Mouse (Mus musculus): ENCODE measurements around the gene Pnlip. TPM values are rescaled to one million over a fixed set of nuclear protein-coding genes. Genes with fewer than 3 reads are reported as not detected.

Pnlip gene
- total and polyA plus RNA-seq, 2 experiments from 2014 or later, result 0.84 to 2.1 TPM

- ATAC-seq, result peak; percentile 32; the same call in 1 of the 2 replicates
- no peak overlapping the region for H3K9ac ChIP-seq
- H3K4me3 ChIP-seq (ENCODE audit: low read depth, low read length), result no peak overlapping the region
- H3K27me3 ChIP-seq (ENCODE audit: insufficient read depth, low read length), result no peaks in the 10 kb centered on the region
- no peaks in the 10 kb centered on the region for H3K4me1 ChIP-seq (ENCODE audit: insufficient read depth)
- H3K9me3 ChIP-seq (ENCODE audit: low read length), result no peaks in the 10 kb centered on the region
- no peak for TF ChIP-seq CTCF (IDR thresholded peaks at IDR 0.05; ENCODE audit: low read depth)
- no peak for DNase-seq
- no peaks in the 10 kb centered on the region for H3K36me3 ChIP-seq (ENCODE audit: insufficient read depth)
- no peak overlapping the region for H3K27ac ChIP-seq (ENCODE audit: low read depth, low read length)
- H3K4me2 ChIP-seq (ENCODE audit: low read depth), result no peak overlapping the region
- WGBS, result 67% methylated on average over 9 of the region's 9 CpGs
Measured at GRCm38 (mm10) chr19:58625254-58625947, 26.9 kb upstream of the Pnlip start.

- peak; percentile 67 for TF ChIP-seq CTCF (IDR thresholded peaks at IDR 0.05; ENCODE audit: low read depth)
- no peak for ATAC-seq
- WGBS, result 39% methylated on average over 22 of the region's 22 CpGs
- no peak overlapping the region for H3K9ac ChIP-seq
- no peak overlapping the region for H3K4me3 ChIP-seq (ENCODE audit: low read depth, low read length)
- H3K9me3 ChIP-seq (ENCODE audit: low read length), result no peaks in the 10 kb centered on the region
- no peaks in the 10 kb centered on the region for H3K36me3 ChIP-seq (ENCODE audit: insufficient read depth)
- peak; percentile 65 for DNase-seq
- no peaks in the 10 kb centered on the region for H3K4me1 ChIP-seq (ENCODE audit: insufficient read depth)
- no peaks in the 10 kb centered on the region for H3K27me3 ChIP-seq (ENCODE audit: insufficient read depth, low read length)
- H3K4me2 ChIP-seq (ENCODE audit: low read depth), result peak overlapping the region; percentile 21; the same call in 1 of the 2 replicates
- no peak overlapping the region for H3K27ac ChIP-seq (ENCODE audit: low read depth, low read length)
Measured at GRCm38 (mm10) chr19:58627406-58628337, 24.6 kb upstream of the Pnlip start.

- DNase-seq (no peak), ATAC-seq (no peak)
- Histone ChIP-seq H3K9me3 (ENCODE audit: low read length) (no peaks in the 10 kb centered on the region), H3K4me1 (ENCODE audit: insufficient read depth) (no peaks in the 10 kb centered on the region), H3K27me3 (ENCODE audit: insufficient read depth, low read length) (no peaks in the 10 kb centered on the region), H3K4me2 (ENCODE audit: low read depth) (no peak overlapping the region), H3K27ac (ENCODE audit: low read depth, low read length) (no peak overlapping the region), H3K4me3 (ENCODE audit: low read depth, low read length) (no peak overlapping the region), H3K9ac (no peak overlapping the region), H3K36me3 (ENCODE audit: insufficient read depth) (no peaks in the 10 kb centered on the region)
- WGBS, result 92% methylated on average over 3 of the region's 3 CpGs
- no peak for TF ChIP-seq CTCF (IDR thresholded peaks at IDR 0.05; ENCODE audit: low read depth)
Measured at GRCm38 (mm10) chr19:58629351-58629773, 22.9 kb upstream of the Pnlip start.

- Histone ChIP-seq H3K9ac (no peak overlapping the region), H3K4me1 (ENCODE audit: insufficient read depth) (no peaks in the 10 kb centered on the region), H3K9me3 (ENCODE audit: low read length) (no peaks in the 10 kb centered on the region), H3K27ac (ENCODE audit: low read depth, low read length) (no peak overlapping the region), H3K36me3 (ENCODE audit: insufficient read depth) (no peaks in the 10 kb centered on the region), H3K4me3 (ENCODE audit: low read depth, low read length) (no peak overlapping the region), H3K4me2 (ENCODE audit: low read depth) (no peak overlapping the region), H3K27me3 (ENCODE audit: insufficient read depth, low read length) (no peaks in the 10 kb centered on the region)
- ATAC-seq (peak; percentile 85), DNase-seq (peak; percentile 48)
- 29% methylated on average over 5 of the region's 5 CpGs for WGBS
- no peak for TF ChIP-seq CTCF (IDR thresholded peaks at IDR 0.05; ENCODE audit: low read depth)
Measured at GRCm38 (mm10) chr19:58650036-58650435, 2.3 kb upstream of the Pnlip start.

GRCm38 (mm10) chr19:58662098-58662497 lies 9.8 kb downstream of the Pnlip start:
- TF ChIP-seq CTCF (IDR thresholded peaks at IDR 0.05; ENCODE audit: low read depth), result peak; percentile 29
- peak; percentile 31 for DNase-seq
- WGBS, result 57% methylated on average over 4 of the region's 4 CpGs
- ATAC-seq, result no peak
- H3K27me3 ChIP-seq (ENCODE audit: insufficient read depth, low read length), result no peaks in the 10 kb centered on the region
- H3K9ac ChIP-seq, result no peak overlapping the region
- no peaks in the 10 kb centered on the region for H3K4me1 ChIP-seq (ENCODE audit: insufficient read depth)
- no peaks in the 10 kb centered on the region for H3K9me3 ChIP-seq (ENCODE audit: low read length)
- H3K4me3 ChIP-seq (ENCODE audit: low read depth, low read length), result no peak overlapping the region
- H3K4me2 ChIP-seq (ENCODE audit: low read depth), result no peak overlapping the region
- H3K27ac ChIP-seq (ENCODE audit: low read depth, low read length), result no peak overlapping the region
- no peaks in the 10 kb centered on the region for H3K36me3 ChIP-seq (ENCODE audit: insufficient read depth)

GRCm38 (mm10) chr19:58663317-58663716 lies 11.0 kb downstream of the Pnlip start:
- TF ChIP-seq CTCF (IDR thresholded peaks at IDR 0.05; ENCODE audit: low read depth), result no peak
- no peak overlapping the region for H3K4me3 ChIP-seq (ENCODE audit: low read depth, low read length)
- H3K4me2 ChIP-seq (ENCODE audit: low read depth), result no peak overlapping the region
- DNase-seq (no peak), ATAC-seq (no peak)
- H3K9me3 ChIP-seq (ENCODE audit: low read length), result no peaks in the 10 kb centered on the region
- H3K27ac ChIP-seq (ENCODE audit: low read depth, low read length), result no peak overlapping the region
- no peak overlapping the region for H3K9ac ChIP-seq
- no peaks in the 10 kb centered on the region for H3K4me1 ChIP-seq (ENCODE audit: insufficient read depth)
- no peaks in the 10 kb centered on the region for H3K27me3 ChIP-seq (ENCODE audit: insufficient read depth, low read length)
- no peaks in the 10 kb centered on the region for H3K36me3 ChIP-seq (ENCODE audit: insufficient read depth)
- WGBS, result 82% methylated on average over 2 of the region's 2 CpGs

- ATAC-seq (no peak), DNase-seq (no peak)
- H3K4me2 ChIP-seq (ENCODE audit: low read depth), result no peak overlapping the region
- H3K4me1 ChIP-seq (ENCODE audit: insufficient read depth), result no peaks in the 10 kb centered on the region
- no peak overlapping the region for H3K9ac ChIP-seq
- no peak overlapping the region for H3K4me3 ChIP-seq (ENCODE audit: low read depth, low read length)
- no peak for TF ChIP-seq CTCF (IDR thresholded peaks at IDR 0.05; ENCODE audit: low read depth)
- WGBS, result 92% methylated on average over 5 of the region's 5 CpGs
- no peaks in the 10 kb centered on the region for H3K36me3 ChIP-seq (ENCODE audit: insufficient read depth)
- H3K9me3 ChIP-seq (ENCODE audit: low read length), result no peaks in the 10 kb centered on the region
- no peaks in the 10 kb centered on the region for H3K27me3 ChIP-seq (ENCODE audit: insufficient read depth, low read length)
- no peak overlapping the region for H3K27ac ChIP-seq (ENCODE audit: low read depth, low read length)
Measured at GRCm38 (mm10) chr19:58664901-58665300, 12.6 kb downstream of the Pnlip start.

Measured in forebrain, postnatal 0 days (tissue).